Mouse (Mus musculus) myocyte (in vitro differentiated cells): ENCODE measurements at regions not wholly inside any gene's neighbourhood (a gene's known extent, or its start where the extent isn't known, plus 50 kb on each side); places are given as distances from the start of the nearest gene placed in this dataset.

Source experiments
- H3K27me3 ChIP-seq: one replicate; pipeline ENCODE4 v1.6.1; 2011; ENCODE audit not compliant: control insufficient read depth, insufficient read depth, insufficient read length
- H3K36me3 ChIP-seq: one replicate; pipeline ENCODE4 v1.6.1; 2011; ENCODE audit not compliant: control insufficient read depth, insufficient read depth
- H3K4me2 ChIP-seq: one replicate; pipeline ENCODE4 v1.6.1; 2011; ENCODE audit warnings: low read depth, control low read depth
- H3K4me3 ChIP-seq: one replicate; pipeline ENCODE4 v1.5.1; 2011; ENCODE audit warnings: mild to moderate bottlenecking, control low read depth, moderate library complexity
- H3K79me2 ChIP-seq: one replicate; pipeline ENCODE4 v1.6.1; 2011; ENCODE audit not compliant: control insufficient read depth, insufficient read depth
- H3ac ChIP-seq: one replicate; pipeline ENCODE4 v1.6.1; 2011; ENCODE audit not compliant: control insufficient read depth, insufficient read length
- CEBPB ChIP-seq: IDR thresholded peaks from 2 replicates; pipeline ENCODE4 v1.6.1; 2011; ENCODE audit warnings: mild to moderate bottlenecking, moderate library complexity; ENCODE audit not compliant: poor library complexity, insufficient read depth, severe bottlenecking
- E2F4 ChIP-seq: IDR thresholded peaks from one replicate; pipeline ENCODE4 v1.6.1; 2011; ENCODE audit warnings: mild to moderate bottlenecking, control low read depth, moderate library complexity; ENCODE audit not compliant: insufficient read depth
- MAX ChIP-seq: IDR thresholded peaks from one replicate; pipeline ENCODE4 v1.6.1; 2011; ENCODE audit warnings: low read depth, mild to moderate bottlenecking, control low read depth
- MYOD1 ChIP-seq, 3 experiments: IDR thresholded peaks; one replicate each; pipeline ENCODE4 v1.6.1; 2011; ENCODE audit warnings: control low read depth in 2 of 3, low read depth in 2 of 3, mild to moderate bottlenecking in 2 of 3, moderate library complexity in 1 of 3; ENCODE audit not compliant: insufficient read length in 2 of 3, control insufficient read depth in 1 of 3
- MYOG ChIP-seq, 3 experiments: IDR thresholded peaks; one replicate each; pipeline ENCODE4 v1.6.1; 2011; ENCODE audit warnings: control low read depth in 2 of 3, low read depth in 2 of 3, mild to moderate bottlenecking in 2 of 3; ENCODE audit not compliant: insufficient read length in 2 of 3, control insufficient read depth in 1 of 3, insufficient read depth in 1 of 3
- POLR2A ChIP-seq: IDR thresholded peaks from one replicate; pipeline ENCODE4 v1.6.1; 2011; ENCODE audit warnings: low read depth, mild to moderate bottlenecking, control low read depth, moderate library complexity; ENCODE audit not compliant: insufficient read length
- POLR2AphosphoS2 ChIP-seq: IDR thresholded peaks from one replicate; pipeline ENCODE4 v1.6.1; 2011; ENCODE audit warnings: low read depth, control low read depth; ENCODE audit not compliant: insufficient read length
- REST ChIP-seq: IDR thresholded peaks from one replicate; pipeline ENCODE4 v1.6.1; 2011; ENCODE audit warnings: mild to moderate bottlenecking, control low read depth, moderate library complexity; ENCODE audit not compliant: insufficient read depth, insufficient read length
- SRF ChIP-seq: IDR thresholded peaks from one replicate; pipeline ENCODE4 v1.6.1; 2011; ENCODE audit warnings: low read depth; ENCODE audit not compliant: control insufficient read depth, insufficient read length
- TCF12 ChIP-seq: IDR thresholded peaks from one replicate; pipeline ENCODE4 v1.6.1; 2011; ENCODE audit warnings: mild to moderate bottlenecking, control low read depth; ENCODE audit not compliant: poor library complexity, insufficient read depth, severe bottlenecking
- TCF3 ChIP-seq: IDR thresholded peaks from one replicate; pipeline ENCODE4 v1.6.1; 2011; ENCODE audit warnings: low read depth, control low read depth; ENCODE audit not compliant: insufficient read length
- USF1 ChIP-seq: IDR thresholded peaks from one replicate; pipeline ENCODE4 v1.6.1; 2011; ENCODE audit warnings: low read depth, mild to moderate bottlenecking, control low read depth, moderate library complexity

GRCm38 (mm10) chr1:61141952-61142351 lies 164.2 kb downstream of the Icos start:
- H3K4me2 ChIP-seq, result peak overlapping the region; percentile 80
- no peak overlapping the region for H3K4me3 ChIP-seq
- H3K79me2 ChIP-seq, result no peaks in the 10 kb centered on the region
- H3K36me3 ChIP-seq, result no peaks in the 10 kb centered on the region
- TF ChIP-seq MYOD1 (IDR thresholded peaks at IDR 0.05; ENCODE audit: control insufficient read depth in 1 of 3, insufficient read length in 2 of 3, low read depth in 2 of 3), result no peak
- TF ChIP-seq MAX, result no peak
- TF ChIP-seq CEBPB, result peak; percentile 70
- no peak for TF ChIP-seq SRF
- no peak for TF ChIP-seq USF1
- TF ChIP-seq POLR2AphosphoS2, result no peak
- TF ChIP-seq E2F4, result no peak
- no peaks in the 10 kb centered on the region for H3K27me3 ChIP-seq
- H3ac ChIP-seq, result no peak overlapping the region

- Histone ChIP-seq H3K27me3 (no peaks in the 10 kb centered on the region), H3K36me3 (no peaks in the 10 kb centered on the region), H3ac (no peak overlapping the region), H3K79me2 (no peaks in the 10 kb centered on the region), H3K4me2 (no peak overlapping the region), H3K4me3 (no peak overlapping the region)
- TF ChIP-seq MYOD1 (IDR thresholded peaks at IDR 0.05; ENCODE audit: control insufficient read depth in 1 of 3, insufficient read length in 2 of 3, low read depth in 2 of 3), result no peak
- TF ChIP-seq REST, result no peak
- no peak for TF ChIP-seq SRF
- TF ChIP-seq POLR2A, result no peak
- TF ChIP-seq MYOG (IDR thresholded peaks at IDR 0.05; ENCODE audit: control insufficient read depth in 1 of 3, insufficient read depth in 1 of 3, insufficient read length in 2 of 3, low read depth in 2 of 3), result no peak
- TF ChIP-seq CEBPB, result no peak
- TF ChIP-seq MAX, result no peak
- TF ChIP-seq E2F4, result no peak
- no peak for TF ChIP-seq POLR2AphosphoS2
- TF ChIP-seq TCF12, result no peak
- TF ChIP-seq TCF3, result no peak
- no peak for TF ChIP-seq USF1
Observed at GRCm38 (mm10) chr1:61143030-61143753, 165.5 kb downstream of the Icos start.

GRCm38 (mm10) chr1:61143754-61144066 lies 166.0 kb downstream of the Icos start:
- TF ChIP-seq TCF3 (no peak), MYOD1 (IDR thresholded peaks at IDR 0.05; ENCODE audit: control insufficient read depth in 1 of 3, insufficient read length in 2 of 3, low read depth in 2 of 3) (no peak), REST (no peak), POLR2AphosphoS2 (no peak), TCF12 (no peak), SRF (no peak), E2F4 (no peak), MAX (no peak), USF1 (no peak), CEBPB (no peak), POLR2A (no peak)
- Histone ChIP-seq H3K79me2 (no peaks in the 10 kb centered on the region), H3K27me3 (no peaks in the 10 kb centered on the region), H3K4me2 (no peak overlapping the region), H3K36me3 (no peaks in the 10 kb centered on the region), H3ac (no peak overlapping the region), H3K4me3 (no peak overlapping the region)

- Histone ChIP-seq H3K4me2 (no peak overlapping the region), H3K79me2 (no peaks in the 10 kb centered on the region), H3K4me3 (no peak overlapping the region), H3K36me3 (no peaks in the 10 kb centered on the region), H3ac (no peak overlapping the region), H3K27me3 (no peaks in the 10 kb centered on the region)
- TF ChIP-seq USF1 (no peak), E2F4 (no peak), TCF12 (no peak)
Observed at GRCm38 (mm10) chr1:61145013-61145412, 167.3 kb downstream of the Icos start.

- Histone ChIP-seq H3K79me2 (no peaks in the 10 kb centered on the region), H3K36me3 (no peaks in the 10 kb centered on the region), H3ac (no peak overlapping the region), H3K4me3 (no peak overlapping the region), H3K4me2 (no peak overlapping the region), H3K27me3 (no peaks in the 10 kb centered on the region)
- TF ChIP-seq MYOG (IDR thresholded peaks at IDR 0.05; ENCODE audit: control insufficient read depth in 1 of 3, insufficient read depth in 1 of 3, insufficient read length in 2 of 3, low read depth in 2 of 3) (no peak), MYOD1 (IDR thresholded peaks at IDR 0.05; ENCODE audit: control insufficient read depth in 1 of 3, insufficient read length in 2 of 3, low read depth in 2 of 3) (no peak), POLR2AphosphoS2 (no peak), TCF12 (no peak), MAX (no peak)
Observed at GRCm38 (mm10) chr1:61145572-61145971, 167.8 kb downstream of the Icos start.
